Mouse (Mus musculus) midbrain, embryonic 11.5 days (tissue): ENCODE data around the gene Tacc2. TPM values are rescaled to one million over a fixed set of nuclear protein-coding genes. Genes with fewer than 3 reads are reported as not detected.

Experiments used
- ATAC-seq: fragments of 200-750 bp; cut with Nextera tagmentation; 2 replicates; pipeline ENCODE4 v1.8.0; 2017; ENCODE audit warnings: moderate TSS enrichment, moderate library complexity; ENCODE audit not compliant: low FRiP score
- DNase-seq: peaks from one replicate; pipeline ENCODE4 v3.0.0; 2015; ENCODE audit warnings: low spot score; ENCODE audit errors: missing footprints
- H3K27ac ChIP-seq: fragments of 300-500 bp; sonication (generic); 2 replicates; pipeline ENCODE4 v1.5.1; 2014; ENCODE audit warnings: low read depth, low read length
- H3K27me3 ChIP-seq: fragments of 300-500 bp; sonication (generic); 2 replicates; pipeline ENCODE4 v1.6.1; 2014; ENCODE audit warnings: mild to moderate bottlenecking, low read length, moderate library complexity, mixed read lengths; ENCODE audit not compliant: control insufficient read depth, insufficient read depth
- H3K36me3 ChIP-seq: fragments of 300-500 bp; sonication (generic); 2 replicates; pipeline ENCODE4 v1.6.1; 2014; ENCODE audit warnings: mild to moderate bottlenecking, low read length, moderate library complexity, mixed read lengths; ENCODE audit not compliant: control insufficient read depth, insufficient read depth
- H3K4me1 ChIP-seq: fragments of 300-500 bp; sonication (generic); 2 replicates; pipeline ENCODE4 v1.6.1; 2014; ENCODE audit warnings: low read length; ENCODE audit not compliant: control insufficient read depth, insufficient read depth
- H3K4me2 ChIP-seq: fragments of 300-500 bp; sonication (generic); 2 replicates; pipeline ENCODE4 v1.6.1; 2014; ENCODE audit warnings: mild to moderate bottlenecking, moderate library complexity
- H3K4me3 ChIP-seq: fragments of 300-500 bp; sonication (generic); 2 replicates; pipeline ENCODE4 v1.5.1; 2014; ENCODE audit warnings: low read depth, low read length
- H3K9ac ChIP-seq: fragments of 300-500 bp; sonication (generic); 2 replicates; pipeline ENCODE4 v1.6.1; 2014; ENCODE audit warnings: low read length
- H3K9me3 ChIP-seq: fragments of 300-500 bp; sonication (generic); 2 replicates; pipeline ENCODE4 v1.6.1; 2016; ENCODE audit warnings: low read length; ENCODE audit not compliant: control insufficient read depth
- WGBS: fragments of 180-500 bp; shearing (Covaris S2); extraction: QIAGEN DNeasy Blood & Tissue Kit; methylation state at CpG from one replicate; pipeline ENCODE4 v1.1.7; 2014; 5-methylcytosine and 5-hydroxymethylcytosine counted together
- polyA plus RNA-seq: library from polyadenylated mRNA; unstranded; fragments of >200 nt; fragmentation: Nextera tagmentation; extraction: Ambion mirVana; gene quantifications from 2 replicates; pipeline ENCODE4 v1.2.1, GENCODE M21; 2014

The Tacc2 gene
- polyA plus RNA-seq, 1 experiment from 2014 or later, result 47.3 TPM

- no peaks in the 10 kb centered on the region for H3K27me3 ChIP-seq
- H3K9ac ChIP-seq, result no peak overlapping the region
- peaks cover 22% of the 10 kb centered on the region; the same call in 1 of the 2 replicates for H3K36me3 ChIP-seq
- no peaks in the 10 kb centered on the region for H3K4me1 ChIP-seq
- no peak for ATAC-seq
- no peak overlapping the region for H3K27ac ChIP-seq
- WGBS, result 89% methylated on average over 9 of the region's 9 CpGs
- no peak overlapping the region for H3K4me2 ChIP-seq
- no peak overlapping the region for H3K4me3 ChIP-seq
- H3K9me3 ChIP-seq, result no peaks in the 10 kb centered on the region
- DNase-seq, result no peak
These were observed 166.2 kb downstream of the Tacc2 start for GRCm38 (mm10) chr7:130743239-130744025.

- WGBS, result 92% methylated on average over 4 of the region's 4 CpGs
- DNase-seq (no peak), ATAC-seq (no peak)
- Histone ChIP-seq H3K4me2 (no peak overlapping the region), H3K9ac (no peak overlapping the region), H3K27me3 (no peaks in the 10 kb centered on the region), H3K4me1 (peaks cover 12% of the 10 kb centered on the region; the same call in 1 of the 2 replicates), H3K9me3 (no peaks in the 10 kb centered on the region), H3K36me3 (peaks cover 12% of the 10 kb centered on the region), H3K4me3 (no peak overlapping the region), H3K27ac (no peak overlapping the region)
These were observed 171.9 kb downstream of the Tacc2 start for GRCm38 (mm10) chr7:130749165-130749564.

- DNase-seq, result peak; percentile 92
- Histone ChIP-seq H3K27me3 (no peaks in the 10 kb centered on the region), H3K27ac (peak overlapping the region; percentile 52), H3K36me3 (peaks cover 9% of the 10 kb centered on the region), H3K9ac (peak overlapping the region; percentile 21; the same call in 1 of the 2 replicates), H3K4me3 (no peak overlapping the region), H3K4me2 (no peak overlapping the region), H3K4me1 (peaks cover 12% of the 10 kb centered on the region; the same call in 1 of the 2 replicates), H3K9me3 (no peaks in the 10 kb centered on the region)
- 51% methylated on average over 17 of the region's 17 CpGs for WGBS
- ATAC-seq, result peak; percentile 86
These were observed 173.7 kb downstream of the Tacc2 start for GRCm38 (mm10) chr7:130750752-130751490.

GRCm38 (mm10) chr7:130751678-130752077 is 174.4 kb downstream of the Tacc2 start:
- WGBS, result 49% methylated on average over 9 of the region's 9 CpGs
- no peak overlapping the region for H3K4me3 ChIP-seq
- DNase-seq (no peak), ATAC-seq (no peak)
- H3K36me3 ChIP-seq, result peaks cover 9% of the 10 kb centered on the region
- no peaks in the 10 kb centered on the region for H3K9me3 ChIP-seq
- no peak overlapping the region; the same call in 1 of the 2 replicates for H3K27ac ChIP-seq
- no peak overlapping the region for H3K9ac ChIP-seq
- peaks cover 12% of the 10 kb centered on the region; the same call in 1 of the 2 replicates for H3K4me1 ChIP-seq
- no peaks in the 10 kb centered on the region for H3K27me3 ChIP-seq
- no peak overlapping the region for H3K4me2 ChIP-seq

- Histone ChIP-seq H3K27ac (no peak overlapping the region), H3K4me2 (no peak overlapping the region), H3K9ac (no peak overlapping the region), H3K4me1 (peaks cover 11% of the 10 kb centered on the region; the same call in 1 of the 2 replicates), H3K4me3 (no peak overlapping the region), H3K9me3 (no peaks in the 10 kb centered on the region), H3K36me3 (peaks cover 9% of the 10 kb centered on the region), H3K27me3 (no peaks in the 10 kb centered on the region)
- ATAC-seq, result no peak
- DNase-seq, result no peak
- WGBS, result 95% methylated on average over 2 of the region's 2 CpGs
These were observed 177.6 kb downstream of the Tacc2 start for GRCm38 (mm10) chr7:130754790-130755189.

GRCm38 (mm10) chr7:130756343-130756835 is 179.2 kb downstream of the Tacc2 start:
- Histone ChIP-seq H3K4me2 (no peak overlapping the region), H3K27ac (no peak overlapping the region), H3K9ac (no peak overlapping the region), H3K36me3 (peaks cover 14% of the 10 kb centered on the region), H3K4me1 (no peaks in the 10 kb centered on the region; the same call in 1 of the 2 replicates), H3K27me3 (no peaks in the 10 kb centered on the region), H3K4me3 (no peak overlapping the region), H3K9me3 (no peaks in the 10 kb centered on the region)
- no peak for DNase-seq
- WGBS, result 88% methylated on average over 7 of the region's 7 CpGs
- no peak for ATAC-seq

- peaks cover 10% of the 10 kb centered on the region; the same call in 1 of the 2 replicates for H3K36me3 ChIP-seq
- DNase-seq (no peak), ATAC-seq (no peak)
- no peaks in the 10 kb centered on the region for H3K9me3 ChIP-seq
- 85% methylated on average over 11 of the region's 11 CpGs for WGBS
- no peaks in the 10 kb centered on the region for H3K27me3 ChIP-seq
- no peak overlapping the region for H3K4me3 ChIP-seq
- peaks cover under 1% of the 10 kb centered on the region; the same call in 1 of the 2 replicates for H3K4me1 ChIP-seq
- H3K4me2 ChIP-seq, result no peak overlapping the region
- H3K9ac ChIP-seq, result no peak overlapping the region
- H3K27ac ChIP-seq, result no peak overlapping the region
These were observed 180.2 kb downstream of the Tacc2 start for GRCm38 (mm10) chr7:130757326-130757865.

- H3K9ac ChIP-seq, result no peak overlapping the region
- no peak overlapping the region for H3K4me3 ChIP-seq
- ATAC-seq (peak; percentile 69), DNase-seq (peak; percentile 98)
- WGBS, result 41% methylated on average over 17 of the region's 17 CpGs
- no peak overlapping the region for H3K4me2 ChIP-seq
- no peak overlapping the region; the same call in 1 of the 2 replicates for H3K27ac ChIP-seq
- H3K4me1 ChIP-seq, result peaks cover 2% of the 10 kb centered on the region; the same call in 1 of the 2 replicates
- H3K27me3 ChIP-seq, result no peaks in the 10 kb centered on the region
- peaks cover 11% of the 10 kb centered on the region for H3K36me3 ChIP-seq
- no peaks in the 10 kb centered on the region for H3K9me3 ChIP-seq
These were observed 185.0 kb downstream of the Tacc2 start for GRCm38 (mm10) chr7:130762071-130762897.
